Mouse (Mus musculus) E14TG2a.4 (cell line): Measurements from ENCODE around the gene Eif4g1.

Experiments used
- CTCF ChIP-seq: conservative IDR thresholded peaks from 2 replicates; pipeline ENCODE4 v1.5.1; 2014; ENCODE audit warnings: low read length
- NANOG ChIP-seq: IDR thresholded peaks from 2 replicates; pipeline ENCODE4 v1.6.1; 2014; ENCODE audit warnings: borderline replicate concordance, low read length, mixed read lengths

DNA sequence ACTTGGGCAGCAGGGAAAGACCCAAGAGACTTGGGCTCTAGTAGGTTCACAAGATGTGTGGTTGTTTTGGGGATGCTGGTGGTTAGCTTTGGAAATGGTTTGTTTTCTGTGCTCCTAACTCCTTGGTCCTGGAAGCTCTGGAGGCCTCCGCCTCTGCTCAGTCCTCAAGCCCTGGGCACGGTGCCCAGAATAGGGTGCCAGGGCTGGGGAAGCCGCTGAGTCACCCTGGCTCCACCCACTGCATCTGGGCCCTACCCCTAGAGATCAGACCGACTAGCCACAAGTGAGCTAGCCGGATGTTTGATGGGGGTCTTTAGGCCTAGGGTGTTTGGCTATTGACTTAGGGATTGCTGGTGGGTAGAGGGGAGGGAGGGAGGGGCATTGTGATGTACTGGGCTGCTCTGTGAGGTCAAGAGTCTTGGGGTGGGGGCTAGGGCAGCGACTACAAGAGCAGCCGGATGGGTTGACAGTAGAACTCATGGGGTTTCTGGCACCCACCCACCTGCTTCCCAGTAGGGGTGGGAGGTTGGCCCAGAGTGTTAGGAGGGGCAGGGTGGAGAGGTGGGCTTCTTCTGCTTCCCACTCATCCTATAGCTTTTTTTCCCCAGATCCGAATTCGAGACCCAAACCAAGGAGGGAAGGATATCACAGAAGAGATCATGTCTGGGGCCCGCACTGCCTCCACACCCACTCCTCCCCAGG is 10.0 kb downstream of the Eif4g1 start:
- TF ChIP-seq CTCF, result no peak
- no peak for TF ChIP-seq NANOG
